Mouse (Mus musculus) adrenal gland, postnatal 25 days (tissue): Measurements from ENCODE around the gene Ak1. TPM values are rescaled to one million over a fixed set of nuclear protein-coding genes. Genes with fewer than 3 reads are reported as not detected.

Experiments
- DNase-seq: peaks from one replicate; pipeline ENCODE4 v3.0.0; 2021; ENCODE audit warnings: mixed read lengths
- total RNA-seq: library from RNA; stranded (reverse); gene quantifications from 2 replicates; pipeline ENCODE4 v1.2.3, GENCODE M21; 2021

The Ak1 gene
- total RNA-seq, 1 experiment from 2014 or later, result 61.9 TPM

GRCm38 (mm10) chr2:32627266-32628043 lies 5.9 kb downstream of the Ak1 start:
- no peak for DNase-seq

GRCm38 (mm10) chr2:32628044-32628550 lies 6.5 kb downstream of the Ak1 start:
- no peak for DNase-seq

GRCm38 (mm10) chr2:32628729-32629128 lies 7.2 kb downstream of the Ak1 start:
- peak; percentile 67 for DNase-seq

GRCm38 (mm10) chr2:32629276-32629976 lies 7.9 kb downstream of the Ak1 start:
- DNase-seq, result peak; percentile 46

- no peak for DNase-seq
These were observed 8.5 kb downstream of the Ak1 start for GRCm38 (mm10) chr2:32630036-32630435.

GRCm38 (mm10) chr2:32631046-32631445 lies 9.5 kb downstream of the Ak1 start:
- DNase-seq, result no peak

GRCm38 (mm10) chr2:32631737-32632394 lies 10.3 kb downstream of the Ak1 start:
- peak; percentile 73 for DNase-seq

- peak; percentile 41 for DNase-seq
These were observed 12.1 kb downstream of the Ak1 start for GRCm38 (mm10) chr2:32633660-32634059.

GRCm38 (mm10) chr2:32634277-32635105 lies 12.9 kb downstream of the Ak1 start:
- DNase-seq, result no peak

- DNase-seq, result no peak
These were observed 15.1 kb downstream of the Ak1 start for GRCm38 (mm10) chr2:32636617-32637016.

- peak; percentile 56 for DNase-seq
These were observed 16.3 kb downstream of the Ak1 start for GRCm38 (mm10) chr2:32637778-32638281.

- DNase-seq, result no peak
These were observed 18.1 kb downstream of the Ak1 start for GRCm38 (mm10) chr2:32639632-32640031.

GRCm38 (mm10) chr2:32640550-32641051 lies 19.0 kb downstream of the Ak1 start:
- no peak for DNase-seq

- no peak for DNase-seq
These were observed 20.3 kb downstream of the Ak1 start for GRCm38 (mm10) chr2:32641810-32642209.

- no peak for DNase-seq
These were observed 21.3 kb downstream of the Ak1 start for GRCm38 (mm10) chr2:32642813-32643212.

GRCm38 (mm10) chr2:32644083-32644482 lies 22.5 kb downstream of the Ak1 start:
- DNase-seq, result no peak

GRCm38 (mm10) chr2:32644799-32645475 lies 23.4 kb downstream of the Ak1 start:
- no peak for DNase-seq

GRCm38 (mm10) chr2:32645647-32646046 lies 24.1 kb downstream of the Ak1 start:
- no peak for DNase-seq

GRCm38 (mm10) chr2:32646379-32647056 lies 25.0 kb downstream of the Ak1 start, which contains the start of gene Eng:
Eng (plus strand) TSS chr2:32646595.
- peak; percentile 57 for DNase-seq

GRCm38 (mm10) chr2:32647366-32647765 lies 25.8 kb downstream of the Ak1 start:
- DNase-seq, result no peak
